Mouse (Mus musculus): ENCODE data around the gene 1810043G02Rik. TPM values are rescaled to one million over a fixed set of nuclear protein-coding genes. Genes with fewer than 3 reads are reported as not detected.
"Not testable (repeated sequence)": the region's sequence is repeated elsewhere in the genome, so short reads cannot be mapped to it uniquely, and the experiment has no call there.

Gene 1810043G02Rik
- polyA plus RNA-seq (2015; fragmentation: Nextera tagmentation; extraction: Ambion mirVana) = 4.6 and 5.7 TPM in 2 replicates

DNA sequence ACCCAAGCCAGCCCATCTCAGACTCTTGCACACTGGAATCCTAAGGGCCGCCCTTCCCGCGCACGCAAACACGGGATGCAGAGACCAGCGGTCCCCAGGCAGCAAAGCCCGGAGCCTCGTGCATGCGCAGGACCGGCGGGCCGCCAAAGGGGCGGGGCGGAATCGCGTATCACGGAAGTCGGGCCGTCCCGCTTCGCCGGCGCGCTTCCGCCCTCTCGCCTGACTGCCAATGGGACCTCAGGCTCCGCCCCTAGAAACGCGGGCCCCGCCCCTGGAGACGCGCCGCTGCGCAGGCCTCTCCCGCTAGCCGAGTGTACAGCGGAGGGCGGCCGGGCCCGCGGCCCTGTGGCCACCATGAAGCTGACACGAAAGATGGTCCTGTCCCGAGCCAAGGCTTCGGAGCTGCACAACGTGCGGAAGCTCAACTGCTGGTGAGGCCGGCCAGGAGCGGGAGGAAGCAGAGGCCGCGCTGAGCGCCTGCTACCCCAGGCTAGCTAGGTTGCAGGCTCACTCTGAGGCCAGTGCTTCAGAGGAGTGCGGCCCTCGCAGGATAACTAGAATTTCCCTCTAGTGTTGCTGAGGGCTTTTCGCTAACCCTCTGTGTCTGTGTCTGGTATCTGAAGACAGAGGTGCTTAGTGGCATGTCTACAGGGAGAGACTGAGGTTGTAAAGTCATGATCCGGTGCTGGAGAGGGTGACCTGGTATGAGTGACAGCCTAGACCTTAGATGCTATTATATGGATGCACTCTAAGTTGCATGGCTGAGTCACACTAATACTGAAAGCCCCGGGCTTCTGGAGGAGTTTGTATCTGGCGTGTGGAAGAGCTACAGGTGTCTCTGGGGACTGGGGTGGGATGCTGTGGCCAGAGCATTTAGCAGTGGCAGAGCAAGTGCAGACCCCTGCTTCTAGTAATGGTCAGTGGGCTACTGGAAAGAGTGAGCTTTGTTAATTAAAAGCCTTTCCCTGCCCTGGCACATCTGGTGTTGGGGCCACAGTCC lies at the start of gene 1810043G02Rik:
1810043G02Rik (plus strand) TSS at position 174 of the 1,000 bp plus-strand sequence.
- DNase-seq (peak; percentile 99), ATAC-seq (ENCODE audit: low read depth) (peak; percentile 96)
- H3K9me3 ChIP-seq (replicated peaks) = no peaks in the 10 kb centered on the region
- no peaks in the 10 kb centered on the region for H3K36me3 ChIP-seq
- H3K27ac ChIP-seq = peak within 1 kb of the TSS; percentile 39; the same call in 1 of the 2 replicates
- H3K27me3 ChIP-seq = no peaks in the 10 kb centered on the region
- H3K9ac ChIP-seq = peak within 1 kb of the TSS; percentile 78
- 3% methylated on average over 57 of the region's 57 CpGs for WGBS (ENCODE audit: insufficient replicate concordance)
- H3K4me3 ChIP-seq (replicated peaks) = peak within 1 kb of the TSS; percentile 73
- H3K4me2 ChIP-seq = peak within 1 kb of the TSS; percentile 92
- peaks cover 31% of the 10 kb centered on the region for H3K4me1 ChIP-seq (replicated peaks)

DNA sequence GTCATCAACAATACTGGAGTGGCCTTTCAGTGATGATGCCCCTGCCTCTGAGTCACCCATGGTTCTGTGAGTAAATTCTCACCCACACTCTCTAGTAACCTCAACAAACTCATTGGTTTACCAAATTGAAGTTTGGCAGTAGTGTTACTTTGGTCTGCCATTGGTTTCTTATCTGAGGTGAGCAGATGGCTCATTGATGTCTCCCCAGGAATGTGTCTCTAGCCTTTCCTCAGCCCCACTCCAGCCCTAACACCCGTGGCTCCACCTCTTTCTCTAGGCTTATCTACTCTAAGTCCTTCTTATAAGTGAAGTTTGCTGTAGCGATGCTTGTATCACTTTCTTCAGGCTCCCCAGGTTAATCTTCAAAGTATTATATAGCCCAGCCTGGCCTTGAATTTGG lies 38.6 kb upstream of the 1810043G02Rik start:
- no peak overlapping the region for H3K27ac ChIP-seq
- no peaks in the 10 kb centered on the region for H3K36me3 ChIP-seq
- H3K4me2 ChIP-seq = no peak overlapping the region
- no peak overlapping the region for H3K4me3 ChIP-seq (replicated peaks)
- H3K4me1 ChIP-seq (replicated peaks) = no peaks in the 10 kb centered on the region
- ATAC-seq (ENCODE audit: low read depth) (no peak), DNase-seq (no peak)
- no peak overlapping the region for H3K9ac ChIP-seq
- no peaks in the 10 kb centered on the region for H3K27me3 ChIP-seq
- 10% methylated on average over 2 of the region's 2 CpGs for WGBS (ENCODE audit: insufficient replicate concordance)
- H3K9me3 ChIP-seq (replicated peaks) = no peaks in the 10 kb centered on the region

DNA sequence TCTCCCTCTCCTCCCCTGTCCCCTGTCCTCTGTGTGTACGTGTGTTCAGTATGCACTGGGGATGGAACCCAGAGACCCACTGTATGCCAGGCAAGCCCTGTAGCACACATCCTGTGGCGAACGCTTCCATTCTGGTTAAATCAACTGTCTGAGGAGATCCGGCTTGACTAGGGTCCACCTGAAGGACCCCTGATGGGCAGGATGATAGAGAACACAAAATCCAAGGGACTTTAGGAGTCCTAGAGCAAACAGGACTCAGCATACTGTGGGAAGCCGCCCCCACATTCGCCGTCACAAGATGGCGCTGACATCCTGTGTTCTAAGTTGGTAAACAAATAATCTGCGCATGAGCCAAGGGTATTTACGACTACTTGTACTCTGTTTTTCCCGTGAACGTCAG lies 27.9 kb upstream of the 1810043G02Rik start:
- H3K4me1 ChIP-seq (replicated peaks); H3K9me3 ChIP-seq (replicated peaks); ATAC-seq (ENCODE audit: low read depth); H3K36me3 ChIP-seq; H3K27me3 ChIP-seq; H3K4me3 ChIP-seq (replicated peaks); DNase-seq; H3K9ac ChIP-seq; H3K4me2 ChIP-seq; H3K27ac ChIP-seq: not testable (repeated sequence)
- WGBS (ENCODE audit: insufficient replicate concordance) = 79% methylated on average over 10 of the region's 12 CpGs

- ATAC-seq (ENCODE audit: low read depth) (no peak), DNase-seq (no peak)
- H3K9ac ChIP-seq = no peak overlapping the region
- 38% methylated on average over 2 of the region's 2 CpGs for WGBS (ENCODE audit: insufficient replicate concordance)
- H3K36me3 ChIP-seq = no peaks in the 10 kb centered on the region
- no peak overlapping the region for H3K4me2 ChIP-seq
- H3K4me3 ChIP-seq (replicated peaks) = no peak overlapping the region
- no peaks in the 10 kb centered on the region; the same call in 1 of the 2 replicates for H3K4me1 ChIP-seq (replicated peaks)
- H3K27me3 ChIP-seq = peaks cover 9% of the 10 kb centered on the region; the same call in 1 of the 2 replicates
- H3K9me3 ChIP-seq (replicated peaks) = no peaks in the 10 kb centered on the region
- no peak overlapping the region for H3K27ac ChIP-seq
Observed at GRCm38 (mm10) chr10:77962725-77963124, 15.6 kb upstream of the 1810043G02Rik start.

- Histone ChIP-seq H3K4me2 (no peak overlapping the region), H3K36me3 (no peaks in the 10 kb centered on the region), H3K27ac (no peak overlapping the region), H3K27me3 (peaks cover 22% of the 10 kb centered on the region), H3K9me3 (replicated peaks) (no peaks in the 10 kb centered on the region), H3K9ac (no peak overlapping the region), H3K4me1 (replicated peaks) (no peaks in the 10 kb centered on the region; the same call in 1 of the 2 replicates), H3K4me3 (replicated peaks) (no peak overlapping the region)
- DNase-seq (no peak), ATAC-seq (ENCODE audit: low read depth) (no peak)
- WGBS (ENCODE audit: insufficient replicate concordance) = 33% methylated on average over 6 of the region's 6 CpGs
Observed at GRCm38 (mm10) chr10:77963971-77964370, 14.4 kb upstream of the 1810043G02Rik start.

DNA sequence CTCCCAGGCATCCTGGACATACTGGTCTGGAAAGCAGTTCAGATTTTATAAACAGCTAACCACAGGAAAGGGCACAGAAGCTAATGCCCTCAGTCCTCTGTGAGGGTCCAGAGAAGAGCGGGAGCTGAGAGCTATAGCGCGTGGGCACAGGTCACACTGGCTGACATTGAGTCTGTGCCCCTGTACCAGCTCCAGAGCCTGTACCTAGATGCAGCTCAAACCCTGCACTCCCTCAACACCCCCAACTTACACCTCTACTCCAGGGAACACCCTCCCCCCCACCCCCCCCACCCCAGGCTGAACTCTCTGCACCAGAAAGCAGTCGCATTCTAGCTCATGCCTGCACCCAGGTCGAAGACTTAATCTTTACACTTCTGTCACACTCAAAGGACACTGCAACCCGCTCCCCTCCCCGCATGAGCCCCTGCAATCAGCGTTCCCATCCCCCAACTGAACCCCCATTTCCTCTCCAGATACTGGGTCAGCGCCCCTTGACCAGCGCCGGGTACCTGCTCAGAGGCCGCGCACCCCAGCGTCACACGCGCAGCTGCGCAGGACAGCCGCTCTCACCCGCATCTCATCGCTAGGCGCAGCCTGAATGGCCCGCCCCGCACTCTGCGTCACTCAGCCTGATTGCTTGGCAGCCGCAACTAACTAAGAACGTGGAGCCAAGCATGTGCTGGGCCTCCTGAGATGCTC lies 8.9 kb upstream of the 1810043G02Rik start:
- H3K9ac ChIP-seq = no peak overlapping the region

GRCm38 (mm10) chr10:77969973-77970325 lies 8.4 kb upstream of the 1810043G02Rik start:
- Histone ChIP-seq H3K9me3 (replicated peaks) (no peaks in the 10 kb centered on the region), H3K4me2 (peak overlapping the region; percentile 34; the same call in 1 of the 2 replicates), H3K27ac (no peak overlapping the region), H3K4me1 (replicated peaks) (peaks cover 5% of the 10 kb centered on the region), H3K27me3 (peaks cover 45% of the 10 kb centered on the region), H3K4me3 (replicated peaks) (peak overlapping the region; percentile 16; the same call in 1 of the 2 replicates), H3K36me3 (no peaks in the 10 kb centered on the region), H3K9ac (no peak overlapping the region)
- 9% methylated on average over 8 of the region's 8 CpGs for WGBS (ENCODE audit: insufficient replicate concordance)
- DNase-seq (no peak), ATAC-seq (ENCODE audit: low read depth) (no peak)

More for the DNA sequence above, 8.9 kb upstream of the 1810043G02Rik start:
- H3K4me2 ChIP-seq = peak overlapping the region; percentile 34
- no peak overlapping the region for H3K27ac ChIP-seq
- H3K4me3 ChIP-seq (replicated peaks) = peak overlapping the region; percentile 16
- WGBS (ENCODE audit: insufficient replicate concordance) = 6% methylated on average over 26 of the region's 26 CpGs
- H3K4me1 ChIP-seq (replicated peaks) = peaks cover 3% of the 10 kb centered on the region; the same call in 1 of the 2 replicates
- ATAC-seq (ENCODE audit: low read depth) = no peak
- no peak for DNase-seq
- H3K36me3 ChIP-seq = no peaks in the 10 kb centered on the region
- no peaks in the 10 kb centered on the region for H3K9me3 ChIP-seq (replicated peaks)
- peaks cover 45% of the 10 kb centered on the region for H3K27me3 ChIP-seq

DNA sequence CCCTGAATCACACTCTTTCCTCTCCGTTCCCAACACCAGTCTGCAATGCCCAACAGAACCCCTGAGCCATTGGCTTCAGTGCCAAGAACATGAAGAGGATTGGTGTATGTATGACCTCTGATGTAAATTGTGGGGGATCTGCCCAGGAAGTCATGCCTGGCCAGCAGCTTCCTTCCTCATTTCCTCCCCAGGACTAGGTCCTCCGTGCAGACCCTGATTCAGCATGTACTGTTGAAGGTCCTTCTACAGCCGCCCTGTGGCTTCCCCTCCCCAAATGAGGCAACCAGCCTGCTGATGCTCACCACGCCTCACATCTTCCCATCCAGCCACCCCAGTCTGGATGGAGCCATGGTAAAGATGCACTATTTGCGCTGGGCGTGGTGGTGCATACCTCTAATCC lies 7.8 kb upstream of the 1810043G02Rik start, which contains the start of gene Trpm2:
Trpm2 (minus strand) TSS at position 83 of the 400 bp plus-strand sequence.
- ATAC-seq (ENCODE audit: low read depth) = no peak
- peaks cover 44% of the 10 kb centered on the region for H3K27me3 ChIP-seq

GRCm38 (mm10) chr10:77971191-77971590 lies 7.1 kb upstream of the 1810043G02Rik start:
- Histone ChIP-seq H3K27ac (no peak overlapping the region), H3K27me3 (peaks cover 42% of the 10 kb centered on the region), H3K4me2 (no peak overlapping the region), H3K9me3 (replicated peaks) (no peaks in the 10 kb centered on the region), H3K36me3 (no peaks in the 10 kb centered on the region), H3K4me3 (replicated peaks) (no peak overlapping the region), H3K9ac (no peak overlapping the region), H3K4me1 (replicated peaks) (peaks cover 11% of the 10 kb centered on the region)
- no peak for ATAC-seq (ENCODE audit: low read depth)
- WGBS (ENCODE audit: insufficient replicate concordance) = 29% methylated on average over 10 of the region's 10 CpGs
- no peak for DNase-seq

More for the DNA sequence above, 7.8 kb upstream of the 1810043G02Rik start, which contains the start of gene Trpm2:
- DNase-seq = no peak
- 24% methylated on average over 6 of the region's 6 CpGs for WGBS (ENCODE audit: insufficient replicate concordance)
- Histone ChIP-seq H3K27ac (no peak within 1 kb of the TSS), H3K9ac (no peak within 1 kb of the TSS), H3K9me3 (replicated peaks) (no peaks in the 10 kb centered on the region), H3K4me2 (peak within 1 kb of the TSS; percentile 34), H3K4me1 (replicated peaks) (peaks cover 11% of the 10 kb centered on the region), H3K36me3 (no peaks in the 10 kb centered on the region), H3K4me3 (replicated peaks) (peak within 1 kb of the TSS; percentile 16)

DNA sequence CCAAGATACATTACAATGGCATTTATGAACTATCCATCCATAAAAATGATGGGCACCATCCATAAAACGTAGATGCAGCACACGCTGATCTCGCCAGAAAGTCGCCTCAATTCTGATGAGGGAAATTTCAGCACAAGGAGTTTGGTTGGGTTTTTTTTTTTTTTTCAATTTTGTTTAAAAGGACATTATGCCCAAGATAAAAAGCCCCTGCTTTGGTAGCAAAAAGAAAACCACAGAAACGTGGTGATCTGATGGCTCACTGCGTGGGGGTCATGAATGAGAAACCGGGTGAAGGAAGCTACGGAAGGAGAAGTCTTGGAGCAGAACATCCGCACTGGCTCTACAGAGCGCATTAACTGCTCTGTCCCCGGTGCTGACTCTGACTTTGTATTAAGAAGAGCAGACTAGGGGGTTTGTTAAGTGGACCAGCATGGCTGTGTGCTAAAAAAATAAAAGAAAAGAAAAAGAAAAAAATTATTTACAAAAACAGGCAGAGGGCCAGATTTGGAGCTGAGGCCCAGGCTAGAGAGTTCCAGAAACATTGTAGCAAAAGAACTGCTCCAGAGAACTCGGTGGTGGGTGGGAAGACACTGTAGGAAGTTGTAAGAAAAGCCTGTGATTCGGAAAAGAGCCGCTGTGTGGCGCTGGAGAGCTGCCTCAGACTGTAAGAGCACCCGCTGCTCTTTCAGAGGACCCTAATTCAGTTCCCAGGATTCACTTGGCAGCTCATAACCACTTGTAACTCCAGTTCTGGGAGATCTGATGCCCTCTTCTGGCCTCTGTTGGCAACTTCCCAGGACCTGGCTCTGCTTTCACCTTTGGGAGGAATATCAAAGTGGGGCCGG lies 6.4 kb upstream of the 1810043G02Rik start:
- no peak for DNase-seq
- Histone ChIP-seq H3K9ac (no peak overlapping the region), H3K4me3 (replicated peaks) (no peak overlapping the region), H3K4me2 (no peak overlapping the region), H3K36me3 (no peaks in the 10 kb centered on the region), H3K9me3 (replicated peaks) (no peaks in the 10 kb centered on the region), H3K27ac (no peak overlapping the region), H3K4me1 (replicated peaks) (peaks cover 11% of the 10 kb centered on the region), H3K27me3 (peaks cover 38% of the 10 kb centered on the region)
- ATAC-seq (ENCODE audit: low read depth) = no peak
- 43% methylated on average over 17 of the region's 17 CpGs for WGBS (ENCODE audit: insufficient replicate concordance)

Measured in liver, embryonic 13.5 days (tissue).